Mouse (Mus musculus): Measurements from ENCODE around the gene Fhad1.

DNA sequence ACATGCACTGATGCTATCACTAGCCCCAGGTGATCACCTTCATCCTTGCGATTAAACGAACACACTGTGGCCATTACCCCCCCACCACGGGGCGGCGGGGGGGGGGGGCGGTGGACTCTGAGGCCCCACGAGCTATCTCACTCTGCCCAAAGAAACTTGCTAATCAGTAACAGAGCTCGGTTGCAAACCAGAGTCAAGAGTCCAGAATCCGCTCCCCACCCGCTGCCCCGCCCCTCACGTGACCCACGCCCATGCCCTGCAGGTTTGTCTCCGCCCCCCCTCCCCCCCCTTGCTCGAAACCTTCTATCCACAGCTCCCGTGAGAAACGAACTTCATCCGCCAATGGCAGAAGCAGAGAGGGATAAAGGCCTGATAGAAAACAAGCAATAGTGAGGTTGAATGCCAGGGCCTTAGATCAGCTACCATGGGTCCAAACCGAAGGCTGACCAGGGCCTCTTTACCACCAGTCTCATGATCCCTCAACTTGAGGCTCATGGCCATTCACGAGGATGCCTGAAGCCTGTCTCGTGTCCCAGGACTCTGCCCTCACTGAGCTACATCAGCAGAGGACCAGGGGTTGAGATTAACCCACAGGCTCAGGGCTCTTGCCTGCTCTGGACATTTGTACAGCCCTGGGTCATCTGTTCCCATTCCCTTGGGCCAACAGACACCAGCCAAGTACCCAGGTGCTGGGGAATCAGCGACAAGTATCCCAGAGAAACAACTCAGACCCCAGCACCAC lies 37.7 kb upstream of the Fhad1 start:
- TF ChIP-seq CTCF (IDR thresholded peaks at IDR 0.05; ENCODE audit: control insufficient read depth, insufficient read depth, insufficient read length) (no peak), USF1 (IDR thresholded peaks at IDR 0.05; ENCODE audit: low read depth) (no peak)

All from C2C12 (cell line).